20 mouse cellular contexts compared by ENCODE assay signal in genomic region chr6:8351507-8351906, GRCm38 (mm10).
DNase-seq lines count a peak whose midpoint lies in the region; ATAC-seq and TF ChIP-seq lines count a peak whose summit lies in the region.
"Had no signal": no experiment of that assay in that cellular context is flagged by ENCODE, and none has a peak within 500 bp of the region (broad histone marks: within the 10 kb centered on the region; RNA-seq: fewer than 3 reads in every experiment).

No protein-coding gene starts in this region.

- no peak overlapping the region for H3K4me2 ChIP-seq in heart, embryonic 12.5 days
- no peak overlapping the region for H3K4me2 ChIP-seq in neural tube, embryonic 13.5 days
- H3K4me2 ChIP-seq: embryonic facial prominence, embryonic 12.5 days; forebrain, embryonic 12.5 days; heart, embryonic 13.5 days; hindbrain, embryonic 15.5 days had no signal

- no peak for TF ChIP-seq POLR2A in cerebellum, adult 2 months (IDR thresholded peaks at IDR 0.05; ENCODE audit: borderline replicate concordance, insufficient read depth, low read length)

- no peak for TF ChIP-seq CTCF in cerebellum, adult 2 months (IDR thresholded peaks at IDR 0.05; ENCODE audit: borderline replicate concordance, insufficient read depth, low read depth, low read length)

- H3K4me1 ChIP-seq in heart, embryonic 12.5 days (replicated peaks), result peaks cover 6% of the 10 kb centered on the region; the same call in 1 of the 2 replicates
- peaks cover 37% of the 10 kb centered on the region for H3K4me1 ChIP-seq in neural tube, embryonic 13.5 days (replicated peaks)
- no peaks in the 10 kb centered on the region for H3K4me1 ChIP-seq in cerebellum, adult 2 months (ENCODE audit: control insufficient read depth, insufficient read depth, low read length)

- H3K4me3 ChIP-seq in heart, embryonic 12.5 days, result no peak overlapping the region
- no peak overlapping the region for H3K4me3 ChIP-seq in neural tube, embryonic 13.5 days
- no peak overlapping the region for H3K4me3 ChIP-seq in cerebellum, adult 2 months (replicated peaks; ENCODE audit: insufficient read depth, low read depth, low read length)
- H3K4me3 ChIP-seq: embryonic facial prominence, embryonic 12.5 days; forebrain, embryonic 12.5 days; gastrocnemius, adult 2 months; heart, embryonic 13.5 days; hindbrain, embryonic 15.5 days had no signal

- peak; percentile 65 for DNase-seq in heart, adult 8-10 months (ENCODE audit: low spot score)
- no peak for DNase-seq in neural tube, embryonic 10.5 days (ENCODE audit: extremely low spot score, low spot score)
- DNase-seq in liver, result no peak
- DNase-seq in cerebellum, adult 2 months, result no peak
- DNase-seq: adrenal gland, adult 8-10 months; adrenal gland, postnatal 36 days; cerebellum, adult 11 months; cerebellum, adult 9-10 months; cerebellum, postnatal 25 days; forebrain, postnatal 0 days; gastrocnemius, adult 2 months; gastrocnemius, postnatal 36 days; heart, postnatal 36 days had no signal

- 82% methylated on average over 2 of the region's 2 CpGs for WGBS in heart, embryonic 12.5 days
- WGBS in neural tube, embryonic 13.5 days, result 78% methylated on average over 2 of the region's 2 CpGs
- WGBS in cerebellum, adult 2 months, result 86% methylated on average over 2 of the region's 2 CpGs

- no peaks in the 10 kb centered on the region for H3K36me3 ChIP-seq in heart, embryonic 12.5 days
- no peaks in the 10 kb centered on the region for H3K36me3 ChIP-seq in neural tube, embryonic 13.5 days
- H3K36me3 ChIP-seq: embryonic facial prominence, embryonic 12.5 days; forebrain, embryonic 12.5 days; heart, embryonic 13.5 days; hindbrain, embryonic 15.5 days had no signal

- H3K27me3 ChIP-seq in heart, embryonic 12.5 days (replicated peaks), result no peaks in the 10 kb centered on the region
- no peaks in the 10 kb centered on the region for H3K27me3 ChIP-seq in neural tube, embryonic 13.5 days
- H3K27me3 ChIP-seq in cerebellum, adult 2 months (ENCODE audit: control insufficient read depth, insufficient read depth, low read length), result no peaks in the 10 kb centered on the region
- H3K27me3 ChIP-seq: embryonic facial prominence, embryonic 12.5 days; forebrain, embryonic 12.5 days; heart, embryonic 13.5 days; hindbrain, embryonic 15.5 days had no signal

- H3K9ac ChIP-seq in heart, embryonic 12.5 days, result no peak overlapping the region
- no peak overlapping the region for H3K9ac ChIP-seq in neural tube, embryonic 13.5 days
- H3K9ac ChIP-seq: embryonic facial prominence, embryonic 12.5 days; forebrain, embryonic 12.5 days; forebrain, postnatal 0 days; heart, embryonic 13.5 days; hindbrain, embryonic 15.5 days had no signal

- no peaks in the 10 kb centered on the region for H3K9me3 ChIP-seq in heart, embryonic 12.5 days (replicated peaks)
- no peaks in the 10 kb centered on the region for H3K9me3 ChIP-seq in neural tube, embryonic 13.5 days
- H3K9me3 ChIP-seq: embryonic facial prominence, embryonic 12.5 days; forebrain, embryonic 12.5 days; heart, embryonic 13.5 days; hindbrain, embryonic 15.5 days had no signal

- no peak overlapping the region for H3K27ac ChIP-seq in heart, embryonic 12.5 days (ENCODE audit: poor library complexity, severe bottlenecking)
- H3K27ac ChIP-seq in neural tube, embryonic 13.5 days (replicated peaks), result 0 out of 2 replicates have a peak overlapping the region, but pooled peaks have one; percentile 13
- no peak overlapping the region for H3K27ac ChIP-seq in cerebellum, adult 2 months (ENCODE audit: insufficient read depth, low read length)
- H3K27ac ChIP-seq: embryonic facial prominence, embryonic 12.5 days; forebrain, embryonic 12.5 days; gastrocnemius, adult 2 months; heart, embryonic 13.5 days; hindbrain, embryonic 15.5 days had no signal

- no peak for ATAC-seq in heart, embryonic 12.5 days (ENCODE audit: insufficient number of reproducible peaks, low FRiP score)
- no peak for ATAC-seq in neural tube, embryonic 13.5 days (ENCODE audit: low read depth)
- peak; percentile 20 for ATAC-seq in inflammation-experienced regulatory T-cells, adult 6 months
- ATAC-seq: forebrain, postnatal 0 days had no signal
